Mouse (Mus musculus) liver, embryonic 15.5 days (tissue): ENCODE data around the gene Edc4. TPM values are rescaled to one million over a fixed set of nuclear protein-coding genes. Genes with fewer than 3 reads are reported as not detected.

Source experiments
- ATAC-seq: fragments of 200-750 bp; cut with Nextera tagmentation; 2 replicates; pipeline ENCODE4 v1.8.0; 2017; ENCODE audit warnings: moderate number of reproducible peaks, mild to moderate bottlenecking, moderate library complexity; ENCODE audit not compliant: insufficient read depth
- H3K27ac ChIP-seq: fragments of 300-500 bp; sonication (generic); replicated peaks from 2 replicates; pipeline ENCODE4 v1.5.1; 2015; ENCODE audit warnings: mild to moderate bottlenecking, inconsistent platforms
- H3K27me3 ChIP-seq: fragments of 300-500 bp; sonication (generic); 2 replicates; pipeline ENCODE4 v1.6.1; 2015; ENCODE audit warnings: mild to moderate bottlenecking, inconsistent platforms
- H3K36me3 ChIP-seq: fragments of 300-500 bp; sonication (generic); replicated peaks from 2 replicates; pipeline ENCODE4 v1.6.1; 2015; ENCODE audit warnings: moderate library complexity, mild to moderate bottlenecking, inconsistent platforms
- H3K4me1 ChIP-seq: fragments of 300-500 bp; sonication (generic); replicated peaks from 2 replicates; pipeline ENCODE4 v1.6.1; 2015; ENCODE audit warnings: inconsistent platforms
- H3K4me2 ChIP-seq: fragments of 300-500 bp; sonication (generic); 2 replicates; pipeline ENCODE4 v1.6.1; 2015; ENCODE audit warnings: moderate library complexity, mild to moderate bottlenecking, inconsistent platforms
- H3K4me3 ChIP-seq: fragments of 300-500 bp; sonication (generic); replicated peaks from 2 replicates; pipeline ENCODE4 v1.5.1; 2015; ENCODE audit warnings: mild to moderate bottlenecking, inconsistent platforms
- H3K9ac ChIP-seq: fragments of 300-500 bp; sonication (generic); 2 replicates; pipeline ENCODE4 v1.6.1; 2015; ENCODE audit warnings: moderate library complexity, mild to moderate bottlenecking, inconsistent platforms
- H3K9me3 ChIP-seq: fragments of 300-500 bp; sonication (generic); replicated peaks from 2 replicates; pipeline ENCODE4 v1.6.1; 2016; ENCODE audit warnings: inconsistent platforms
- WGBS: fragments of 180-500 bp; shearing (Covaris S2); methylation state at CpG from one replicate; pipeline ENCODE4 v1.1.7; 2015; ENCODE audit warnings: mixed read lengths; ENCODE audit not compliant: insufficient replicate concordance; 5-methylcytosine and 5-hydroxymethylcytosine counted together
- polyA plus RNA-seq: library from polyadenylated mRNA; unstranded; fragments of >200 nt; fragmentation: Nextera tagmentation; extraction: Ambion mirVana; gene quantifications from 2 replicates; pipeline ENCODE4 v1.2.1, GENCODE M21; 2015

The Edc4 gene
- polyA plus RNA-seq, 1 experiment from 2014 or later: 15.5 TPM

DNA sequence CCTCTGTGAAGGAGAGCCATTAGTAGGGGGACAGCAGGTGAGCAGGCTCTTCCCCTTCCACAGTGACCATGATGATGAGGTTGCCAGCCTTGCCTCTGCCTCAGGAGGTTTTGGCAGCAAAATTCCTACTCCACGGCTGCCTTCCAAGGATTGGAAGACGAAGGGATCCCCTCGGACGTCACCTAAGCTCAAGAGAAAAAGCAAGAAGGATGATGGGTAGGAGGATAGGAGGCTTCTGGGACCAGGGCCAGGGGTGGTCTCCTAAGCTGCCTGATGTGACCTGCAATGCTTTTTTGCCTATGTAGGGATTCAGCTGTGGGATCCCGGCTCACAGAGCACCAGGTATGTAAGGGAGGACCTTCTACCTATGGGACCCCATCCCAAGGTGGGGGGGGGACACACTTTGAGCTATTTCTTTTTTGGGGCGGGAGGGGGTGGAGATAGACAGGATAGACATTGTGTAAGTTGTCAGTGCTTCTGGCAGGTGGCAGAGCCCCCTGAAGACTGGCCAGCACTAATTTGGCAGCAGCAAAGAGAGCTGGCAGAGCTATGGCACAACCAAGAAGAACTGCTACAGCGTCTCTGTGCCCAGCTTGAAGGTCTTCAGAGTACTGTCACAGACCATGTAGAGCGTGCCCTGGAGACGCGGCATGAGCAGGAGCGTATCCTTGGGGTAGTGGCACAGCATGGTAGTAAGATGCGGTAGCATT, 9.2 kb downstream of the Edc4 start:
- 91% methylated on average over 12 of the region's 12 CpGs for WGBS
- H3K9me3 ChIP-seq: no peaks in the 10 kb centered on the region
- H3K27me3 ChIP-seq: no peaks in the 10 kb centered on the region
- H3K27ac ChIP-seq: no peak overlapping the region
- H3K9ac ChIP-seq: no peak overlapping the region
- no peak overlapping the region for H3K4me2 ChIP-seq
- 0 out of 2 replicates have a peak, but pooled peaks cover 3% of the 10 kb centered on the region for H3K4me1 ChIP-seq
- H3K4me3 ChIP-seq: no peak overlapping the region
- ATAC-seq: no peak
- peaks cover 91% of the 10 kb centered on the region for H3K36me3 ChIP-seq

DNA sequence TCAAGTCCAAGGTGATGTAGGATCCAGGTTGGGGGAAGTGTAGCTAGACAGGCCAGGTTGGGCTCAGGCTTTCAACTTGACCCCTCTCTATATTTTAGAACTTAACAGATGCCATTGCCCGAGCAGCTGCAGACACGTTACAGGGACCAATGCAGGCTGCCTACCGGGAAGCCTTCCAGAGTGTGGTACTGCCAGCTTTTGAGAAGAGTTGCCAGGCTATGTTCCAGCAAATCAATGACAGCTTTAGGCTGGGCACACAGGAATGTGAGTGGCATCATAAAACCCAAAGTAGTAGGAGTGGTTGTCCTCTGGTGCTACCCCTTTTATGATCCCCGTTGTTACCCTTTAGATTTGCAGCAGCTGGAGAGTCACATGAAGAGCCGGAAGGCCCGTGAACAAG, 10.2 kb downstream of the Edc4 start:
- Histone ChIP-seq H3K4me3 (no peak overlapping the region), H3K27ac (no peak overlapping the region), H3K9me3 (no peaks in the 10 kb centered on the region), H3K36me3 (peaks cover 83% of the 10 kb centered on the region), H3K4me1 (0 out of 2 replicates have a peak, but pooled peaks cover 3% of the 10 kb centered on the region), H3K4me2 (no peak overlapping the region), H3K27me3 (no peaks in the 10 kb centered on the region), H3K9ac (no peak overlapping the region)
- ATAC-seq: no peak
- WGBS: 81% methylated on average over 6 of the region's 6 CpGs

DNA sequence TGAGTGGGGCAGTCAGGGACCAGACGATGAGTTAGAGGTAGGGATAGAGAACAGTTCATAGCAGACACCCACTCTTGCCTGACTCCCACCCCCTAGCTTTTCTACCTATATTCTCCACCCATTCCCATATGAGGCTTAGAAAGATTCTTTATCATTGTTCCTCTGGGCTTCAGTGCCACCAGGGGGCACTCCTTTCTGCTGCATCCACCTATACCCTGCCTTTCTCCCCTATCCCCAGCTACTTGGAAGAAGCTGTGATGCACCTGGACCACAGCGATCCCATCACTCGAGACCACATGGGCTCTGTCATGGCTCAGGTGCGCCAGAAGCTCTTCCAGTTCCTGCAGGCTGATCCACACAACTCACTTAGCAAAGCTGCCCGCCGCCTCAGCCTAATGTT, 11.8 kb downstream of the Edc4 start:
- Histone ChIP-seq H3K4me2 (no peak overlapping the region), H3K4me1 (0 out of 2 replicates have a peak, but pooled peaks cover 3% of the 10 kb centered on the region), H3K36me3 (peaks cover 68% of the 10 kb centered on the region), H3K9me3 (no peaks in the 10 kb centered on the region), H3K27me3 (no peaks in the 10 kb centered on the region), H3K27ac (no peak overlapping the region), H3K4me3 (no peak overlapping the region), H3K9ac (no peak overlapping the region)
- 79% methylated on average over 6 of the region's 6 CpGs for WGBS
- ATAC-seq: 0 out of 2 replicates have a peak, but pooled peaks have one; percentile 16

DNA sequence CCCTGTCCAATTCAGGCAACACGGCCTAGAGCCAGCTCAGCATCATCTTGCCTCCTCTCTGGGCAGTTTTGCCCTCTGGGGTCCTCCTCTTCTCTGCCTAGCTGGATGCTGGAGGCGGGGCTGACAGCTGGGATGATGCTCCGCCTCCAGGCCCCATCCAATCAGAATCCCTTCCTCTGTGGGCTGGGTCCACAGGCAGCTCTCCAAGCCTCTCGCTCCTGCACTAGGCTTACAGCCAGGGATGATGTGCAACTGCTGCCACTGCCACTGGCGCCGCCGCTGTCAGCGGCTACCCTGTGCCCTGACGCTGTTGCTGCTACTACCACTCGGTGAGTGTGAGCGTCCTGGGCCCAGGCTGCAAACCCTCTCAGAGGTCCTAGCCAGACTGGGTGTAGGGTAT, 12.7 kb downstream of the Edc4 start, which contains the start of gene Nrn1l:
TSS of gene Nrn1l (plus strand) at position 229 of the 400 bp plus-strand sequence.
- WGBS: 43% methylated on average over 11 of the region's 11 CpGs
- ATAC-seq: peak; percentile 56
- Histone ChIP-seq H3K27ac (no peak within 1 kb of the TSS), H3K4me1 (0 out of 2 replicates have a peak, but pooled peaks cover 3% of the 10 kb centered on the region), H3K36me3 (peaks cover 59% of the 10 kb centered on the region), H3K4me2 (no peak within 1 kb of the TSS), H3K4me3 (no peak within 1 kb of the TSS), H3K27me3 (no peaks in the 10 kb centered on the region), H3K9ac (no peak within 1 kb of the TSS), H3K9me3 (no peaks in the 10 kb centered on the region)

DNA sequence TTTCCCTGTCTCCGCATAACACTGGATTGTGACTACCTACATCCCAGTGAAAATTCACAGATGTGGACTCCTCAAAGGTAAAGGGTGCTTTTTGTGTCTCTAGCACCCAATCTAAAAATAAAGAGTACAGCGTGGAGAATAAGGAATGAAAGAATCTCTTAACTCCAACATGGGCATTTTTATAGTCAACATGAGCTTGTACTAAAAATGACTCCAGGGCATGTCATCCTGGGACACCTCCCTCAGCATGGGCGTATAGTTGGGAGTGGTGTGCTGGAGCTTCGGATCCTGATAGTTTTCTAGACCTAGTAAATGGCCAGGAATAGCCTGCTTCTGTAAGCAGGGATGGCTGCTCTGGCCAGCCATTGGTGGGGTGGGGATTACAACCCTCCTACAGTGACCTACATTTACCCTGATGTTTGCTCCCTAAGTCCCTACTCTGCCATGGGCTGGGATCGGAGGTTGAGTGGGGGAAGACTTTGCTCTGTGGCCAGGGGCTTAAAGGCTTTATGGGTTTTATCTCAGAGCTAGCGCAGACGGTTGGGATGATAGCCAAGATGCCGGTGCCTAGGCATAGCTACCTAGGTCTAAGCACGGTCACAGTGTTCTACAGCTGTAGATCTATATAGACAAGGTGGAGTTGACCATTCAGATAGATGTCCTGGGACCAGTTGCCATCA, 17.3 kb downstream of the Edc4 start:
- no peaks in the 10 kb centered on the region for H3K9me3 ChIP-seq
- H3K4me2 ChIP-seq: no peak overlapping the region
- no peak overlapping the region for H3K27ac ChIP-seq
- peaks cover 13% of the 10 kb centered on the region for H3K36me3 ChIP-seq
- peaks cover 24% of the 10 kb centered on the region for H3K4me1 ChIP-seq
- H3K9ac ChIP-seq: no peak overlapping the region
- H3K27me3 ChIP-seq: no peaks in the 10 kb centered on the region
- no peak for ATAC-seq
- 70% methylated on average over 9 of the region's 9 CpGs for WGBS
- H3K4me3 ChIP-seq: no peak overlapping the region

DNA sequence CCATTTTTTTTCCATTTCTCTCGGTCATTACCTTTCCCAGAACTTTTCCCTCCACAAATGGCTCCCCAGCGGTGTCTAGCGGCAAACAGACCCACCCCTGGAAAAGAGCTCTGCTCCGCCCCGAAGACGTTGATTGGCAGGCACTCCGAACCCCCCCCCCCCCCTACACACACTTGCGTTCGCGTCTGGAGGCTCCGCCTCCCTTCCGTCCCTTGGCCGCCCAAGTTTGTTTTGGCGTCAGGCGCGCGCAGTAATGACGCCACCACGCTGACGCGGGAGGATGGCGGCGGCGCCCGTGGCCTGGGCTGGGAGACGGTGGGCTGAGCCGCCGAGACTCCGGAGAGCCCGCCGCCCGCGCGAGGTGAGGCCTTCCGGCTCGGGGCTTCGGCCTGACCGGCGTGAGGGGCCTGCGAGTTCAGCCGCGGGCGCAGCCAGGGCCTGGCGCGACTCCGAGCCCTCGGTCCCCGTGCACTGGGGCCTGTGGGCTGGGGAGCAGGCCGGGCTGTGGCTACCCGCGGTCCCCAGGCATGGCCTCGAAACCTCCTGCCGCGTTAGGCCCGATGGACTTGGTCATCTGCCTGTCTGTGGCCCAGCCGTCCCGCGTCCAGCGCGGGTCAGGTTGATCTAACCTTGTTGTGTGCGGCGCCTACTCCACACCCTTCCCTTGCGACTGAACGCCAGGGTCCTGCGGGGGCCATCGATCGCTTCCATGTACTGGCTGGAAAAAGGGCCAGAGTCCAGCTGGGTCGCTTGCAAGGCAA, 19.7 kb downstream of the Edc4 start, which contains the start of gene Pskh1:
TSS of gene Pskh1 (plus strand) at position 262 of the 761 bp plus-strand sequence.
- peak within 1 kb of the TSS; percentile 96 for H3K27ac ChIP-seq
- H3K36me3 ChIP-seq: no peaks in the 10 kb centered on the region
- WGBS: under 1% methylated on average over 68 of the region's 68 CpGs
- ATAC-seq: peak; percentile 93
- H3K4me2 ChIP-seq: peak within 1 kb of the TSS; percentile 77
- no peaks in the 10 kb centered on the region for H3K27me3 ChIP-seq
- H3K9ac ChIP-seq: peak within 1 kb of the TSS; percentile 99
- H3K4me1 ChIP-seq: peaks cover 21% of the 10 kb centered on the region
- peak within 1 kb of the TSS; percentile 97 for H3K4me3 ChIP-seq
- no peaks in the 10 kb centered on the region for H3K9me3 ChIP-seq

DNA sequence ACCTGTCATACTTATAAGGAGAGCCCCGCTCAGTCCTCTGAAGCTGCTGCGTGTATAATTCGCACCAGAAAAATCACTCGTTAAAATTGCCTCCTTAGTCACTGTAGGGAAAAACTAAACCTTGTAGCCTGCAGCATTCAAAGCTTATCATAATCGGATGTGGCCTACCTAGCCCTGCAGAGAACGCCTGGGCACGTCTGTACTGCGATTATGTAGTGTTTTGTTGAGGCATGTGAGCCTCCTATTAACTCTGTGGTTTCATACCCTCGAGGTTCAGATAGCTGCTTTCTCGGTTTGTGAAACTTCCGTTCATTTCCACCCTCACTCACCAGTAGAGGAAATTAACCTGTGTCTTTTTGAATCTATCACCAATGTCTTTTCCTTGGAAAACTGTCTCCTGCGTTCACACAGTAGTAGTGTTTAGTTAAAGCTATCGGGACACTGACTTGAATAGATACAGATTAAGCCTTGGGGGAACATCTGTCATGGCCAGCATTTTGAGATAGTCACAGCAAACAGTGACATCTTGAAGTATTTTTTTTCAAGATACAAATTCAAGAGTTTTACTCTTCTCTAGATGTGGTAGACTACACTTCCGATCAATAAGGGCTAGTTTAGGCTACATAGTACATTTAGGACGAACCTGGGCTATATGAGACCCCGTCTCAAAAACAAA, 20.4 kb downstream of the Edc4 start:
- Histone ChIP-seq H3K4me3 (peak overlapping the region; percentile 97), H3K27me3 (no peaks in the 10 kb centered on the region), H3K9me3 (no peaks in the 10 kb centered on the region), H3K4me2 (peak overlapping the region; percentile 77), H3K4me1 (peaks cover 22% of the 10 kb centered on the region), H3K27ac (peak overlapping the region; percentile 96), H3K9ac (peak overlapping the region; percentile 99), H3K36me3 (0 out of 2 replicates have a peak, but pooled peaks cover 3% of the 10 kb centered on the region)
- ATAC-seq: peak; percentile 57
- WGBS: 12% methylated on average over 16 of the region's 16 CpGs

DNA sequence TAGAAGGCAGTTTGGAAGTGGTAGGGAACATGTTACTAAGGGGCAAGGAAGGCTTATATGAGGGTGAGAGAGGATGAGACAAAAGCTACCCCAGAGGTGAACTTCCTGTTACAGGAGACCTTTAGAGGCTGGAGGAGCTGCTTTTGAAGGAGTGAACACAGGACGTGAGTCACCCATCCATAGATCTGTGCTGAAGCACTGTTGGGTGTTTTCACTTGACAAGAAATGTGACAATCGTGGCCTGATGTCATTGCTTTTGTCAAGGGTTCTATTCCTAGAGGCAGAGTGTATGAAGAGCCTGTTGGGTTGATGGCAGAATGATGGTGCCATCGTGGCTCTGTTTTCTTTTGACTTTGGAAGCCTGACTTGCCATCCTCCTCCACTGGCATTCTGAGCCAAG, 38.7 kb downstream of the Edc4 start:
- Histone ChIP-seq H3K9ac (no peak overlapping the region), H3K4me1 (peaks cover 4% of the 10 kb centered on the region; the same call in 1 of the 2 replicates), H3K9me3 (no peaks in the 10 kb centered on the region), H3K27me3 (no peaks in the 10 kb centered on the region), H3K4me3 (no peak overlapping the region), H3K36me3 (peaks cover 18% of the 10 kb centered on the region), H3K27ac (no peak overlapping the region), H3K4me2 (no peak overlapping the region)
- 65% methylated on average over 3 of the region's 3 CpGs for WGBS
- no peak for ATAC-seq

DNA sequence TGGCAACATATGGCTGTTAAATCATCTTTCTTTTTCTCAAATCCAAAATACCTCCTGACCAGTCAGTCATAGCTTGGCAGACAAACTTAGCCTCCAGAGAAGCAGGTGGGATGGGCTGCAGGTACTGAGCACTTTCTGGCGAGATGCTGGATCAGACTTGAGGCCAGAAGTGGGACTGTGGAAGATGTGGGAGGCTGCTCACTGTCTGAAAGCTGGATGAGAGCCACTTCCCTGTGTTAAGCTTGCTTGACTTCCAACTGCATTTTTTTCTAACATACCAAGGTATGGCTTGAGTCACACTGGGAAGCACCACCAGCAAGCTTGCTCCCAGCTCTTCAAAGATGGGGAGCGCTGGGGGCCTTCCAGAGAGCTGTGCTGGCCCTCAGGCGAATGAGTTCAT, 44.4 kb downstream of the Edc4 start:
- H3K27me3 ChIP-seq: no peaks in the 10 kb centered on the region
- no peak overlapping the region for H3K4me2 ChIP-seq
- no peak for ATAC-seq
- no peak overlapping the region for H3K4me3 ChIP-seq
- no peak overlapping the region for H3K9ac ChIP-seq
- peaks cover 21% of the 10 kb centered on the region for H3K36me3 ChIP-seq
- no peaks in the 10 kb centered on the region for H3K9me3 ChIP-seq
- WGBS: 67% methylated on average over 3 of the region's 3 CpGs
- H3K27ac ChIP-seq: no peak overlapping the region
- H3K4me1 ChIP-seq: peaks cover 10% of the 10 kb centered on the region

DNA sequence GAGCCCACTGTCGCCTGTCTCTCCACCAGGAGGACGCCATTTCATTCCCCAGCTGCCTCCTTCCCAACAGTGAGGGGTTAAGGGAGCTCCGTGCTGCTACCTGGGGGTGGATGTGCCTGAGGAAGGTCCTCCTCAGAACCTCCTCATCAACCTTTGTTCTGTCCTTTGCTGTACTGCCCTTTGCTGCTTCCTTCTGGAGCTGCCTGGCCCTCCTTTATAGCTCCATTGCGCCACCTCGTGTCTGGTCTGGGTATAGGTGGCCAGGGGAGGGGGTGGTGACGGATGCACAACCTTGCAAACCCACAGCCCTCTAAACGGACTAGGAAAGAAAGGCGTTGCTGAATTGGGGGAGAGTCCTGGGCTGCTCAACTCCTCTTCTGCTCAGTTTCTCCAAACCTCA, 49.9 kb downstream of the Edc4 start:
- Histone ChIP-seq H3K36me3 (peaks cover 22% of the 10 kb centered on the region), H3K27me3 (no peaks in the 10 kb centered on the region), H3K27ac (no peak overlapping the region), H3K9me3 (no peaks in the 10 kb centered on the region), H3K4me2 (no peak overlapping the region), H3K9ac (no peak overlapping the region), H3K4me3 (no peak overlapping the region), H3K4me1 (peaks cover 21% of the 10 kb centered on the region)
- 15% methylated on average over 8 of the region's 8 CpGs for WGBS
- peak; percentile 36; the same call in 1 of the 2 replicates for ATAC-seq
